Mouse (Mus musculus): ENCODE data around the gene Alyref. TPM values are rescaled to one million over a fixed set of nuclear protein-coding genes. Genes with fewer than 3 reads are reported as not detected.

The Alyref gene
- total RNA-seq, 2 experiments from 2014 or later, result 60.5 to 70.0 TPM

- DNase-seq (ENCODE audit: low spot score in 2 of 2), result no peak
Observed at GRCm38 (mm10) chr11:120548214-120548613, 50.0 kb downstream of the Alyref start.

- peak in 1 of 2 experiments; percentile 15 for DNase-seq (ENCODE audit: low spot score in 2 of 2)
Observed at GRCm38 (mm10) chr11:120547469-120547868, 50.7 kb downstream of the Alyref start.

GRCm38 (mm10) chr11:120545964-120546363 is 52.2 kb downstream of the Alyref start:
- no peak for DNase-seq (ENCODE audit: low spot score in 2 of 2)

DNA sequence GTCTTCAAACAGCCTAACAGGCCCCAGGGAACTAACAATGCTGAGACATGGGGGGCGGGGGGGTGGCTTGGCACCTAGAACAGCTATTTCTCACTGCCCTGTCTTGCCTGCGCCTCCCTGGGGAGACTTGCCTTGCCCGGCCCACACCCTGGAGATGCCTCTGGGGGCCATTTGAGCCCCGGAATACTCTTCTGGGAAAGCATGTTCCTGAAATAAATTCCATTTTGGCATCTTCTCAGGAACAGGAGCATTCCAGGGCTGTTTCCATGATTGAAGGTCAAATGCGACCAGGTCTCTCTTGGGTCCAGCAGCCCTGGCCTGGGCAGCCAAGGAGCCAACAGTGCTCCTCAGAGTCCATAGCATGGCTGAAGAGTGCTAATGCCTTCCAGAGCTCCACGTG is 55.8 kb downstream of the Alyref start:
- no peak for DNase-seq (ENCODE audit: low spot score in 2 of 2)

Small RNA genes within 50 kb of the gene (microRNA-seq; reads per million reads assigned to microRNA genes)
- 2.1 to 2.5 reads per million in 2 experiments for gene Mir6936

Other genes with a start within 250 kb of the Alyref start
- 1,000 to 10,000 TPM; 1,279 to 1,291 TPM for gene Actg1, start 249.8 kb downstream of the Alyref start, total RNA-seq (2021)
- under 1 TPM in 1 of 2 experiments, not detected in 1; 0.61 TPM for gene Fscn2, start 236.8 kb downstream of the Alyref start, total RNA-seq (2021)
- gene Faap100, start 219.6 kb downstream of the Alyref start, total RNA-seq (2021), result 10 to 100 TPM; 16.7 to 18.4 TPM
- gene Nploc4, start 160.7 kb downstream of the Alyref start, total RNA-seq (2021), result 10 to 100 TPM; 60.0 to 61.9 TPM
- gene Tspan10, start 155.7 kb downstream of the Alyref start, total RNA-seq (2021), result not detected
- under 1 TPM; 0.43 to 0.82 TPM for gene Pde6g, start 144.9 kb downstream of the Alyref start, total RNA-seq (2021)
- 10 to 100 TPM; 13.1 to 13.5 TPM for gene Oxld1, start 140.3 kb downstream of the Alyref start, total RNA-seq (2021)
- gene Ccdc137, start 140.2 kb downstream of the Alyref start, total RNA-seq (2021), result 10 to 100 TPM; 24.6 to 32.9 TPM
- 10 to 100 TPM; 53.0 to 53.6 TPM for gene Arl16, start 130.8 kb downstream of the Alyref start, total RNA-seq (2021)
- 10 to 100 TPM; 65.1 to 67.5 TPM for gene Mrpl12, start 113.8 kb downstream of the Alyref start, total RNA-seq (2021)
- gene Slc25a10, start 106.5 kb downstream of the Alyref start, total RNA-seq (2021), result 10 to 100 TPM; 18.9 to 19.3 TPM
- gene Gcgr, start 67.7 kb downstream of the Alyref start, total RNA-seq (2021), result not detected
- 10 to 100 TPM; 68.8 to 74.5 TPM for gene Mcrip1, start 48.6 kb downstream of the Alyref start, total RNA-seq (2021)
- gene Ppp1r27, start 47.2 kb downstream of the Alyref start, total RNA-seq (2021), result not detected
- gene P4hb, start 25.1 kb downstream of the Alyref start, total RNA-seq (2021), result 100 to 1,000 TPM; 122 to 132 TPM
- gene Arhgdia, start 16.7 kb downstream of the Alyref start, total RNA-seq (2021), result 100 to 1,000 TPM; 293 to 295 TPM
- gene Anapc11, start 56 bp upstream of the Alyref start, total RNA-seq (2021), result 10 to 100 TPM; 93.5 to 97.0 TPM
- gene Npb, start 10.1 kb upstream of the Alyref start, total RNA-seq (2021), result 1 to 10 TPM in 1 of 2 experiments, under 1 TPM in 1; 0.89 to 1.4 TPM
- gene Pcyt2, start 19.6 kb upstream of the Alyref start, total RNA-seq (2021), result 100 to 1,000 TPM; 118 to 128 TPM
- gene Sirt7, start 26.9 kb upstream of the Alyref start, total RNA-seq (2021), result 10 to 100 TPM; 35.4 to 41.5 TPM
- 10 to 100 TPM; 70.0 to 71.5 TPM for gene Mafg, start 35.2 kb upstream of the Alyref start, total RNA-seq (2021)
- 1 to 10 TPM in 1 of 2 experiments, under 1 TPM in 1; 0.81 to 2.0 TPM for gene Pycr1, start 45.4 kb upstream of the Alyref start, total RNA-seq (2021)
- gene Myadml2, start 49.8 kb upstream of the Alyref start, total RNA-seq (2021), result 1 to 10 TPM; 3.9 to 4.6 TPM
- gene Notum, start 62.8 kb upstream of the Alyref start, total RNA-seq (2021), result 1 to 10 TPM; 2.6 to 5.5 TPM
- gene Aspscr1, start 74.6 kb upstream of the Alyref start, total RNA-seq (2021), result 10 to 100 TPM; 46.1 to 54.3 TPM
- 10 to 100 TPM; 15.8 to 18.7 TPM for gene Cenpx, start 115.4 kb upstream of the Alyref start, total RNA-seq (2021)
- gene Lrrc45, start 115.6 kb upstream of the Alyref start, total RNA-seq (2021), result 10 to 100 TPM; 49.1 to 60.5 TPM
- 10 to 100 TPM; 32.0 to 40.0 TPM for gene Rac3, start 123.1 kb upstream of the Alyref start, total RNA-seq (2021)
- gene Dcxr, start 128.9 kb upstream of the Alyref start, total RNA-seq (2021), result 10 to 100 TPM; 12.3 to 13.6 TPM
- gene Cbr2, start 133.7 kb upstream of the Alyref start, total RNA-seq (2021), result 1 to 10 TPM; 1.2 to 1.7 TPM
- 10 to 100 TPM; 20.9 to 24.0 TPM for gene Hmga1b, start 164.4 kb upstream of the Alyref start, total RNA-seq (2021)
- 10 to 100 TPM; 57.1 to 59.9 TPM for gene Rfng, start 185.8 kb upstream of the Alyref start, total RNA-seq (2021)
- gene Gps1, start 185.9 kb upstream of the Alyref start, total RNA-seq (2021), result 100 to 1,000 TPM; 152 to 154 TPM
- 10 to 100 TPM; 40.1 to 40.4 TPM for gene Dus1l, start 198.0 kb upstream of the Alyref start, total RNA-seq (2021)
- 100 to 1,000 TPM; 183 to 187 TPM for gene Fasn, start 226.2 kb upstream of the Alyref start, total RNA-seq (2021)